Mouse (Mus musculus) G1E (cell line): ENCODE results near the gene Krit1. TPM values are rescaled to one million over a fixed set of nuclear protein-coding genes. Genes with fewer than 3 reads are reported as not detected.
A peak's percentile ranks its signal among the peaks of the same experiment; 100 is the strongest.
"Not testable (repeated sequence)": the region's sequence is repeated elsewhere in the genome, so short reads cannot be mapped to it uniquely, and the experiment has no call there.

ENCODE experiments used
- ATAC-seq: 2 replicates; pipeline ENCODE4 v1.8.0; 2016; ENCODE audit warnings: mild to moderate bottlenecking; ENCODE audit not compliant: insufficient number of reproducible peaks, poor library complexity, low FRiP score, severe bottlenecking; ENCODE audit errors: extremely low read depth
- DNase-seq: peaks from one replicate; pipeline ENCODE4 v3.0.0; 2012; ENCODE audit warnings: low spot score
- H3K27me3 ChIP-seq: 2 replicates; pipeline ENCODE4 v1.6.1; 2012; ENCODE audit warnings: mild to moderate bottlenecking, low read length, inconsistent platforms; ENCODE audit not compliant: insufficient read depth
- H3K36me3 ChIP-seq: replicated peaks from 2 replicates; pipeline ENCODE3; 2012; ENCODE audit warnings: mild to moderate bottlenecking, inconsistent platforms
- H3K4me1 ChIP-seq: 2 replicates; pipeline ENCODE4 v1.6.1; 2012; ENCODE audit warnings: low read depth, low read length, inconsistent platforms, mixed read lengths; ENCODE audit not compliant: insufficient read depth
- H3K4me3 ChIP-seq: 2 replicates; pipeline ENCODE4 v1.5.1; 2012; ENCODE audit warnings: low read depth, mild to moderate bottlenecking, inconsistent platforms, low read length, moderate library complexity, mixed read lengths
- H3K9me3 ChIP-seq: replicated peaks from 2 replicates; pipeline ENCODE4 v1.6.1; 2012; ENCODE audit warnings: inconsistent platforms
- CTCF ChIP-seq: IDR thresholded peaks from 2 replicates; pipeline ENCODE4 v1.5.1; 2012; ENCODE audit warnings: low read depth, low read length, inconsistent platforms, mixed read lengths
- GATA1 ChIP-seq: IDR thresholded peaks from 2 replicates; pipeline ENCODE4 v1.6.1; 2012; ENCODE audit warnings: borderline replicate concordance, low read length, inconsistent platforms, mixed read lengths
- GATA2 ChIP-seq: IDR thresholded peaks from 2 replicates; pipeline ENCODE4 v1.6.1; 2012; ENCODE audit warnings: low read depth, low read length, inconsistent platforms, borderline replicate concordance
- POLR2AphosphoS5 ChIP-seq: IDR thresholded peaks from 2 replicates; pipeline ENCODE4 v1.6.1; 2012; ENCODE audit warnings: low read depth, low read length, inconsistent platforms; ENCODE audit not compliant: insufficient replicate concordance
- TAL1 ChIP-seq: conservative IDR thresholded peaks from 2 replicates; pipeline ENCODE4 v1.6.1; 2012; ENCODE audit warnings: low read depth, low read length, inconsistent platforms, mixed read lengths
- polyA plus RNA-seq: library from polyadenylated mRNA; stranded (reverse); fragments of >175 nt; gene quantifications from 2 replicates; pipeline ENCODE4 v1.2.3, GENCODE M21; 2012
- total RNA-seq, 2 experiments: library from RNA; stranded (forward) in 1 of 2; stranded (reverse) in 1 of 2; fragments of 200-1000 nt in 1 of 2; fragments of >200 nt in 1 of 2; fragmentation: Nextera tagmentation in 1 of 2; gene quantifications; 2 replicates each; pipeline ENCODE4 v1.2.3; 2014 to 2017

Krit1 gene
- total and polyA plus RNA-seq, 3 experiments, result 8.2 to 166 (median 94.1) TPM

- ATAC-seq (no peak), DNase-seq (no peak)
- TF ChIP-seq GATA1, result no peak
- no peak for TF ChIP-seq POLR2AphosphoS5
- no peak for TF ChIP-seq CTCF
- no peak for TF ChIP-seq GATA2
- no peak for TF ChIP-seq TAL1
- no peaks in the 10 kb centered on the region for H3K27me3 ChIP-seq
- H3K36me3 ChIP-seq, result peaks cover 24% of the 10 kb centered on the region
- H3K4me3 ChIP-seq, result no peak overlapping the region
- no peaks in the 10 kb centered on the region for H3K9me3 ChIP-seq
- H3K4me1 ChIP-seq, result peaks cover 22% of the 10 kb centered on the region
Observed at GRCm38 (mm10) chr5:3787548-3787947, 15.4 kb upstream of the Krit1 start.

GRCm38 (mm10) chr5:3791048-3791447 lies 11.9 kb upstream of the Krit1 start:
- peaks cover 8% of the 10 kb centered on the region for H3K4me1 ChIP-seq
- peaks cover 31% of the 10 kb centered on the region for H3K36me3 ChIP-seq
- TF ChIP-seq POLR2AphosphoS5, result no peak
- TF ChIP-seq CTCF, result no peak
- no peak for TF ChIP-seq TAL1
- TF ChIP-seq GATA1, result no peak
- no peak for TF ChIP-seq GATA2
- no peak overlapping the region for H3K4me3 ChIP-seq
- no peaks in the 10 kb centered on the region for H3K27me3 ChIP-seq
- DNase-seq (no peak), ATAC-seq (no peak)
- no peaks in the 10 kb centered on the region for H3K9me3 ChIP-seq

GRCm38 (mm10) chr5:3797101-3797500 lies 5.9 kb upstream of the Krit1 start:
- Histone ChIP-seq H3K4me1 (peaks cover 19% of the 10 kb centered on the region), H3K36me3 (peaks cover 25% of the 10 kb centered on the region)
- not testable (repeated sequence) for H3K4me3 ChIP-seq, H3K9me3 ChIP-seq, H3K27me3 ChIP-seq, DNase-seq, ATAC-seq

- not testable (repeated sequence) for H3K4me3 ChIP-seq, H3K9me3 ChIP-seq, ATAC-seq, H3K27me3 ChIP-seq, DNase-seq
- Histone ChIP-seq H3K4me1 (peaks cover 21% of the 10 kb centered on the region), H3K36me3 (peaks cover 19% of the 10 kb centered on the region)
Observed at GRCm38 (mm10) chr5:3798656-3799055, 4.3 kb upstream of the Krit1 start.

GRCm38 (mm10) chr5:3800041-3800440 lies 2.9 kb upstream of the Krit1 start:
- no peak for ATAC-seq
- TF ChIP-seq POLR2AphosphoS5 (no peak), CTCF (no peak), GATA1 (no peak), TAL1 (no peak)
- Histone ChIP-seq H3K4me1 (peaks cover 23% of the 10 kb centered on the region), H3K36me3 (peaks cover 14% of the 10 kb centered on the region), H3K4me3 (no peak overlapping the region), H3K9me3 (no peaks in the 10 kb centered on the region), H3K27me3 (no peaks in the 10 kb centered on the region)
- no peak for DNase-seq

- H3K4me1 ChIP-seq, result peaks cover 23% of the 10 kb centered on the region
- no peaks in the 10 kb centered on the region for H3K27me3 ChIP-seq
- DNase-seq (no peak), ATAC-seq (no peak)
- H3K4me3 ChIP-seq, result no peak overlapping the region
- H3K9me3 ChIP-seq, result no peaks in the 10 kb centered on the region
- TF ChIP-seq GATA1 (no peak), POLR2AphosphoS5 (no peak), GATA2 (no peak), TAL1 (no peak), CTCF (no peak)
- H3K36me3 ChIP-seq, result peaks cover 8% of the 10 kb centered on the region
Observed at GRCm38 (mm10) chr5:3800881-3801280, 2.1 kb upstream of the Krit1 start.

- Histone ChIP-seq H3K4me3 (peak overlapping the region; percentile 97), H3K36me3 (peaks cover 8% of the 10 kb centered on the region), H3K4me1 (peaks cover 23% of the 10 kb centered on the region), H3K9me3 (no peaks in the 10 kb centered on the region), H3K27me3 (no peaks in the 10 kb centered on the region)
- peak; percentile 4 for DNase-seq
- TF ChIP-seq GATA1 (no peak), GATA2 (no peak), POLR2AphosphoS5 (no peak), CTCF (no peak), TAL1 (no peak)
- ATAC-seq, result no peak
Observed at GRCm38 (mm10) chr5:3801672-3802432, 1.1 kb upstream of the Krit1 start.
